ENCODE assay signal across 24 mouse cellular contexts in the genomic region with DNA sequence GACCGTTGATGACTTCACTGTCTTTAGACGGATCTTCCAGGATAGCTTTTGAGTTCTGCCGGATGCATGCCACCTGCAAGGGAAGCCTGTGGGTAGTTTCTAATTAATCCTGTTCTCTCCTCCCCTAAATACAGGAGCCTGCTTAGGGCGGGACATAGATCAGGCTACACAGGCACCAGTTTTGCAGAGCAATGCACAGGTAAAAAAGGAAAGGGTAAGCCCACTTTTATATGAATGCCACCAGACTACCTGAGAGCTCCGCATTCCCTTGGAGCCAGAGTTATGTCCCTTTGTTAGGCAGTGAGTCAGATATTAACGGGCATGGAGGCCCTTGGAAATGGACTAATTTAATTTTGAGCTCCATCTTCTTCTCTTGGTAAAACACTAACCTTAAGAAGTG. TPM values are rescaled to one million over a fixed set of nuclear protein-coding genes. Genes with fewer than 3 reads are reported as not detected.
"Had no signal": no experiment of that assay in that cellular context is flagged by ENCODE, and none has a peak within 500 bp of the region (broad histone marks: within the 10 kb centered on the region; RNA-seq: fewer than 3 reads in every experiment).

Sult1c1 (minus strand) TSS at position 101 of the 400 bp plus-strand sequence.

- H3K4me1 ChIP-seq: neural tube, embryonic 13.5 days; neural tube, embryonic 15.5 days; stomach, embryonic 15.5 days had no signal

- H3K27ac ChIP-seq: neural tube, embryonic 13.5 days; neural tube, embryonic 15.5 days; stomach, embryonic 15.5 days; stomach, postnatal 0 days had no signal

- H3K27me3 ChIP-seq: neural tube, embryonic 13.5 days; neural tube, embryonic 15.5 days; stomach, embryonic 15.5 days had no signal

- H3K36me3 ChIP-seq: neural tube, embryonic 13.5 days; neural tube, embryonic 15.5 days; stomach, embryonic 15.5 days had no signal

- H3K4me3 ChIP-seq: neural tube, embryonic 13.5 days; neural tube, embryonic 15.5 days; stomach, embryonic 15.5 days had no signal

- H3K4me2 ChIP-seq: neural tube, embryonic 13.5 days; neural tube, embryonic 15.5 days; stomach, embryonic 15.5 days had no signal

- H3K9ac ChIP-seq: neural tube, embryonic 13.5 days; neural tube, embryonic 15.5 days; stomach, embryonic 15.5 days had no signal

- DNase-seq: retina, postnatal 1 day; right cerebral cortex, adult 18-20 months; right cerebral cortex, postnatal 14 days; right cerebral cortex, postnatal 25 days; right cerebral cortex, postnatal 4 days; spleen, adult 18-20 months; thymus, adult 18-20 months; thymus, adult 2 months; thymus, postnatal 14 days; thymus, postnatal 25 days; thymus, postnatal 36 days; thymus, postnatal 4 days had no signal

- H3K9me3 ChIP-seq: neural tube, embryonic 13.5 days; neural tube, embryonic 15.5 days; stomach, embryonic 15.5 days had no signal

RNA-seq across cellular contexts. Expression of gene Sult1c1, which starts in this region (rescaled TPM):
- polyA plus RNA-seq: neural tube, embryonic 13.5 days; neural tube, embryonic 14.5 days; neural tube, embryonic 15.5 days; small intestine, adult 2 months; spleen, adult 2 months; stomach, embryonic 14.5 days; stomach, embryonic 15.5 days; stomach, embryonic 16.5 days; stomach, postnatal 0 days; testis, adult 2 months; thymus, adult 2 months; thymus, postnatal 0 days; urinary bladder, adult 2 months had no signal
